Mouse (Mus musculus): Measurements from ENCODE around the gene Gm15262. TPM values are rescaled to one million over a fixed set of nuclear protein-coding genes. Genes with fewer than 3 reads are reported as not detected.

The Gm15262 gene
- total and polyA plus RNA-seq, 2 experiments from 2014 or later, result not detected

GRCm38 (mm10) chrX:161399110-161399509 lies 111.9 kb downstream of the Gm15262 start:
- TF ChIP-seq CTCF (IDR thresholded peaks at IDR 0.05; ENCODE audit: low read depth), result peak; percentile 94
- no peak for ATAC-seq
- peak; percentile 89 for DNase-seq
- WGBS, result 30% methylated on average over 11 of the region's 11 CpGs
- no peaks in the 10 kb centered on the region for H3K36me3 ChIP-seq (ENCODE audit: insufficient read depth)
- no peak overlapping the region for H3K4me2 ChIP-seq (ENCODE audit: low read depth)
- no peak overlapping the region for H3K9ac ChIP-seq
- no peaks in the 10 kb centered on the region for H3K4me1 ChIP-seq (ENCODE audit: insufficient read depth)
- H3K4me3 ChIP-seq (ENCODE audit: low read depth, low read length), result no peak overlapping the region
- H3K27ac ChIP-seq (ENCODE audit: low read depth, low read length), result no peak overlapping the region
- no peaks in the 10 kb centered on the region for H3K27me3 ChIP-seq (ENCODE audit: insufficient read depth, low read length)
- H3K9me3 ChIP-seq (ENCODE audit: low read length), result no peaks in the 10 kb centered on the region

- no peaks in the 10 kb centered on the region for H3K9me3 ChIP-seq (ENCODE audit: low read length)
- no peak overlapping the region for H3K4me2 ChIP-seq (ENCODE audit: low read depth)
- H3K4me3 ChIP-seq (ENCODE audit: low read depth, low read length), result no peak overlapping the region
- 68% methylated on average over 1 of the region's 1 CpGs for WGBS
- no peak for TF ChIP-seq CTCF (IDR thresholded peaks at IDR 0.05; ENCODE audit: low read depth)
- no peak for DNase-seq
- no peaks in the 10 kb centered on the region for H3K36me3 ChIP-seq (ENCODE audit: insufficient read depth)
- H3K9ac ChIP-seq, result no peak overlapping the region
- H3K4me1 ChIP-seq (ENCODE audit: insufficient read depth), result no peaks in the 10 kb centered on the region
- H3K27ac ChIP-seq (ENCODE audit: low read depth, low read length), result no peak overlapping the region
- ATAC-seq, result no peak
- H3K27me3 ChIP-seq (ENCODE audit: insufficient read depth, low read length), result no peaks in the 10 kb centered on the region
Measured at GRCm38 (mm10) chrX:161411151-161411550, 123.9 kb downstream of the Gm15262 start.

Other genes with a start within 250 kb of the Gm15262 start
- gene Scml2, start 170.3 kb upstream of the Gm15262 start, total RNA-seq (2014; rRNA removed), result 5.5 and 5.9 TPM in 2 replicates
- gene Scml2, start 170.3 kb upstream of the Gm15262 start, polyA plus RNA-seq (2015; fragmentation: Nextera tagmentation; extraction: Ambion mirVana), result 1.2 and 1.5 TPM in 2 replicates

All from forebrain, postnatal 0 days (tissue).